Mouse (Mus musculus) cerebellum, adult (tissue): ENCODE data around the gene Arfgef2.
A peak's percentile ranks its signal among the peaks of the same experiment; 100 is the strongest.

Source experiments
- ATAC-seq: cut with Nextera tagmentation; 2 replicates; pipeline ENCODE4 v1.9.2; 2017; ENCODE audit warnings: mild to moderate bottlenecking, moderate library complexity, mixed read lengths; ENCODE audit not compliant: insufficient number of reproducible peaks, low FRiP score, low TSS enrichment

Arfgef2 gene

GRCm38 (mm10) chr2:166855771-166856170, 50.4 kb downstream of the Arfgef2 start:
- ATAC-seq = no peak

DNA sequence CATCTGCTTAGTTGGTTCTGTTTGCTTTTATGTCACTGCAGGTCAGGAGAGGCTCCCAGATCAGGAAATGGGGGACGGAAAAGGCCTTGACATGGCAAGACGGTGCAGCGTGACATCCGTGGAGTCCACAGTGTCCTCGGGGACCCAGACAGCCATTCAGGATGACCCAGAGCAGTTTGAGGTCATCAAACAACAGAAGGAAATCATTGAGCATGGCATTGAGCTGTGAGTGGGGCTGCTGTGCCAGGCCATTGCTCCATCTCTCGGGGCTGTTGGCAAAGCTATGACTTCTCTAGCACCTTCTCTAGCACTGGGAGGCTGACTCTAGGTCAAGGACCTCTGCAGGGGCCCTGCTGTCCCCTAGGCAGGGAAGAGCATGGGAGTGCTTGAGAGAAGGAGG, 51.0 kb downstream of the Arfgef2 start:
- ATAC-seq = no peak

GRCm38 (mm10) chr2:166857118-166857517, 51.7 kb downstream of the Arfgef2 start:
- ATAC-seq = no peak

- no peak for ATAC-seq
Measured at GRCm38 (mm10) chr2:166859214-166859613, 53.8 kb downstream of the Arfgef2 start.

DNA sequence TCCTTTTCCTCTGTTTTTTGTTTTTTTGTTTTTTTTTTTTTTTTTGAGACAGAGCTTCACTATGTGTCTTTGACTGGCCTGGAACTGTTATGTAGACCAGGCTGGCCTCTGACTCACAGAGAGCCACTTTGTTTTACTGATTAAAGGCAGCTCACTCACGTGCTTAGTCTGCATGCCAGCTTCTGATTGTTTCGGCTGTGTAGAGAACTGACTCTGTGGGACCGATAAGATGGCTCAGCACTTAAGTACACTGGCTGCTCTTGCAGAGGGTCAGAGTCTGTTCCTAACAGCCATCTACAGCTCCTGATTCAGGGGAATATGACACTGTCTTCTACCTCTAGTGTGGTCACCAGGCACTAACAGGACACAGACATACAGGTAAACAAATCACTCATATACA, 57.1 kb downstream of the Arfgef2 start:
- ATAC-seq = no peak

GRCm38 (mm10) chr2:166865476-166865875, 60.1 kb downstream of the Arfgef2 start:
- no peak for ATAC-seq

GRCm38 (mm10) chr2:166870271-166870865, 65.0 kb downstream of the Arfgef2 start:
- ATAC-seq = no peak; the same call in 1 of the 2 replicates

DNA sequence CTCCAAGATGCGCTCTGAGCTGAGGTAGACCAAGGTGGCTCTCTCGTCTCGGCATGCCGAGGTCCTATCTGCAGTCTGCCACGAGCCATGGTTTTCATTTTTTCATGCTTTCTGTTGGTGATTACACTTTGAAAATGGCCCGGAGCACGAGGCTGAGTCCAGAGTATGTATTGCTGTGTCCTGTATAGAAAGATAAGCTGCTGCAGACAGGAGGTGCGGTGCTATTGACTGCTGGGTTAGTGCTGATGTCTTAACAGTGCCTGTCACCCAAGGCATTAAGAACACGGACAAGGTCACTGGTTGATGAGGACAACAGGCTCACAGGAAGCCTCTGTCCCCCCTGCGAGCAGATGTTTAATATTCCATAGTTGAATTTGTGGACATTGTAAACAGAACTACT, 65.5 kb downstream of the Arfgef2 start:
- ATAC-seq = no peak

GRCm38 (mm10) chr2:166874675-166875280, 69.4 kb downstream of the Arfgef2 start:
- ATAC-seq = no peak

- no peak; the same call in 1 of the 2 replicates for ATAC-seq
Measured at GRCm38 (mm10) chr2:166875561-166875960, 70.2 kb downstream of the Arfgef2 start.

- ATAC-seq = no peak
Measured at GRCm38 (mm10) chr2:166876331-166876730, 70.9 kb downstream of the Arfgef2 start.

DNA sequence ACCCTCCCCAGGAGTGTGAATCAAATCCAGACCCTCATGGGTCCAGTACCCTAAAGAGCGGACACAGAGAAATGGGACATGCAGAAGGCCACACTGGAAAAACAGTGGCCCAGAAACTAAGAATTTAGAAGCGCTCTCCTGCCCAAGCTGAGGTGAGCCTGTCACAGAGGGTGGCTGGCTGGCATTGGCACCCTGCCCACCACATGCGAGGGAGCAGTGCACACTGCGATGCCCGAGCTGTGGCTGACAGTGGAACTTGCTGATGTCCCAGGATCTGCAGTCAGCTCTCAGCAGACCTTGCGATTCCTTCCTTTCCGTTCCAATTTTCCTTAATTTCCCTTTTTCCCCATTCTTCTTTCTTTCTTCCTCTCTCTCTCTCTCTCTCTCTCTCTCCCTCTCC, 79.7 kb downstream of the Arfgef2 start:
- ATAC-seq = peak; percentile 66; the same call in 1 of the 2 replicates

GRCm38 (mm10) chr2:166885619-166886018, 80.2 kb downstream of the Arfgef2 start:
- no peak for ATAC-seq

- ATAC-seq = no peak
Measured at GRCm38 (mm10) chr2:166886231-166886630, 80.8 kb downstream of the Arfgef2 start.

- no peak for ATAC-seq
Measured at GRCm38 (mm10) chr2:166887816-166888215, 82.4 kb downstream of the Arfgef2 start.

GRCm38 (mm10) chr2:166891366-166891880, 86.0 kb downstream of the Arfgef2 start:
- ATAC-seq = no peak

- ATAC-seq = no peak
Measured at GRCm38 (mm10) chr2:166892158-166892680, 86.8 kb downstream of the Arfgef2 start.

DNA sequence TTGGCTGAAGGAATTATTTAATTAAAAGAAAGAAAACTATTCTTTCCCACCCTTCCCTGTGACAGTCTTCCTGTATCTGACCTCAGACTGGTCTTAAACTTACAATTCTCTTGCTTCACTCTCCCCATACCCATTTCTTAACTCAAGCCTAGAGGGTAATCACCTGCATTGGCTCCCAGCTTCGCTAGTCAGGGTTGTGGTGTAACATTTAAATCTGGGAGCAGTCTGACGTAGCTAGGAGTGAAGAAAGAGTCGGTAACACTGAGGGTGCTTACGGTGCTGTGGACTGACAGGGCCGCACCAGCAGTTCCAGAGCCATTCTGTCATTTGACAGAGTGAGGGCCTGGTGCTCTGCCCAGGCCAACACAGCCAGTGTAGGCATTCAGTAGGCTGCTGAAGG, 87.6 kb downstream of the Arfgef2 start:
- no peak for ATAC-seq

DNA sequence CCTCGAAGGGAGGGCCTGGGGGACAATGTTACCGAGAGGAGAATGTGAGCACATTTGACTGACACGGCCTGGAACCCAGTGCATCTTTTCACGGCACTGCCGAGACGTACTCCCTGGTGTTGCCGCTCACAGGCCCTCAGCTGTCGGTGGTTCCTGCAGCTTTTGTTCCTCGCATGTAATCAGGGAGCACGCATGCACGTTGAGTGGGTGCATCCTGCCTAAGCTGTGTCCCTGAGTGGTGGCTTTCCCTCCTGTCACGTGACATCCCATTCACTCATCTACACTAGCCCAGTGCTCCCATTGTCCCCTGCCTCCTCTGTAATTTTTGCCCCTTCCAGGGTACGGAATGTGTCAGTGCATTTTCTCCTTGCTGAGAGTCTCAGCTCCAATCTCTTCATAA, 91.0 kb downstream of the Arfgef2 start:
- ATAC-seq = no peak

DNA sequence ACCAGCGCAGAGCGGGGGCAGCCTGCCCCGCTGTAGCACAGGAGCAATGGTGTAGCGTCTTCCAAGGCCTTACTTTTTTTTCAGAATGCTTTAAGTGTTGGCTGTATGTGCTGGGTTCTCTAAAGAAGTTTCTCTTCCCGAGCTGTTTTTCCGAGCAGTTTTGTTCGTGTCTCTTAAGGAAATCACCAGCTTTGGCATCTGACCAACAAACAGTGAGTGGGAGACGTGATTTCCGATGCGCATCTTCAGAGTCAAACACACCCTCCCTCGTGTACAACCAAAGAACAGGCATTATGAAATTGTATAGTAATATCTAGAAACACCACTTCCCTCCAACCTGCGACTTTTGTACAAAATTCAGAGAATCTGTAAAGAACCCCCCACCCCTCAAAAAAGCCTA, 91.6 kb downstream of the Arfgef2 start:
- no peak for ATAC-seq

GRCm38 (mm10) chr2:166899161-166899560, 93.8 kb downstream of the Arfgef2 start:
- ATAC-seq = no peak

DNA sequence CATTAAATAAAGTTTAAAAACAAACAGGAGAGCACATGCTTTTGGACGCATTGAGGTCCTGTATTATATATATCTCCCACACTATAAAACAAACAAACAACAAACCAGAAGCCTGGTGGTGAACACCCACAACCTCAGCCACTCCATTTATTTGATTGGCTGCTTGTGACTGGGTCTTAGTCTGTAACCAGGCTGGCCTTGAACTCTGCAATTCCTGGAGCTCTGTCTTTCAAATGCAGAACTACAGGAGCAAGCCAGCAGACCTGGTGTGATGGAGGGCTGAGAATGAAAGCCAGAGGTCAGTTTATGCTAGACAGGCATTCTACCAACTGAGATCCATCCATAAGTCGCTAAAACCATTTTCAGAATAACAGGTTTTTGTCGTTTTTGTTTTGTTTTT, 94.4 kb downstream of the Arfgef2 start:
- ATAC-seq = no peak
